In the genomic region with DNA sequence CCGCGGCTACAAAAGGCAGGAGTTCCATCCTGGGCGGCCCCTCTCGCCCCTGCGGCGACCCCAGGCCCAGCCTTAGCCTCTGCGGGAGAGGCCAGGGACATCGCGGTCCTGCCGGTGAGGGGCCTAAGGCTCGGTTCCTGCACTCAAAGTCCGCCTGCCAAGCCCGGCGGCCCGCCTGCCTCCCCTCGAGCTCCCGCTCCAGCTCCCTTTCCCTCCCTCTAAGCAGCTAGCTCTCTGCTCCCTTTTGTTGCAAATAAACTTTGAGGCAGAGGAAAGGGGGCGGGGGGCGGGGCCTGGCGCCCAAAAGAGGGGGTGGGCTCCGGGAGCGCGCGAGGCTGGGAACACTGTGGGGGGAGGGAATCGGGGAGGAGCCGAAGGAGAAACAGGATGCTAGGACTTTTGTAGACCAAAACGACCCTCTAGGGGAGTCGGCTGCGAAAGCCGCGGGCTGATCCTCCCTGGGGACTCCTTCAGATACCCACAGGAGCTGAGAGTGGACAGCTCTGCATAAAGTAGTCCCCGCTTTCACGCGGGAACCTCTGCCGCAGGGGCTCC, we compare ENCODE assay signal across 8 mouse cellular contexts. TPM values are rescaled to one million over a fixed set of nuclear protein-coding genes. Genes with fewer than 3 reads are reported as not detected.
DNase-seq lines count a peak whose midpoint lies in the region; ATAC-seq lines count a peak whose summit lies in the region.

A gene (minus strand): TSS at position 182 of the 555 bp plus-strand sequence.

- H3K36me3 ChIP-seq in hindbrain, embryonic 12.5 days: no peaks in the 10 kb centered on the region
- peaks cover 18% of the 10 kb centered on the region for H3K36me3 ChIP-seq in limb, embryonic 13.5 days

- WGBS in hindbrain, embryonic 12.5 days: 1% methylated on average over 35 of the region's 35 CpGs
- under 1% methylated on average over 35 of the region's 35 CpGs for WGBS in limb, embryonic 13.5 days

- peak within 1 kb of the TSS; percentile 65 for H3K9ac ChIP-seq in hindbrain, embryonic 12.5 days
- peak within 1 kb of the TSS; percentile 98 for H3K9ac ChIP-seq in limb, embryonic 13.5 days

- peak within 1 kb of the TSS; percentile 55 for H3K4me3 ChIP-seq in hindbrain, embryonic 12.5 days
- peak within 1 kb of the TSS; percentile 93 for H3K4me3 ChIP-seq in limb, embryonic 13.5 days

- peak; percentile 77 for ATAC-seq in hindbrain, embryonic 12.5 days (ENCODE audit: low FRiP score)
- peak; percentile 87 for ATAC-seq in limb, embryonic 13.5 days (ENCODE audit: low FRiP score, low read depth)

- H3K27me3 ChIP-seq in hindbrain, embryonic 12.5 days: peaks cover 9% of the 10 kb centered on the region
- H3K27me3 ChIP-seq in limb, embryonic 13.5 days: no peaks in the 10 kb centered on the region

- H3K27ac ChIP-seq in hindbrain, embryonic 12.5 days: peak within 1 kb of the TSS; percentile 78
- peak within 1 kb of the TSS; percentile 99 for H3K27ac ChIP-seq in limb, embryonic 13.5 days

- peaks cover 48% of the 10 kb centered on the region for H3K4me1 ChIP-seq in hindbrain, embryonic 12.5 days
- peaks cover 42% of the 10 kb centered on the region for H3K4me1 ChIP-seq in limb, embryonic 13.5 days

- peak within 1 kb of the TSS; percentile 57 for H3K4me2 ChIP-seq in hindbrain, embryonic 12.5 days (replicated peaks)
- H3K4me2 ChIP-seq in limb, embryonic 13.5 days (replicated peaks): peak within 1 kb of the TSS; percentile 99

- H3K9me3 ChIP-seq in hindbrain, embryonic 12.5 days (replicated peaks): no peaks in the 10 kb centered on the region
- no peaks in the 10 kb centered on the region for H3K9me3 ChIP-seq in limb, embryonic 13.5 days

- DNase-seq in kidney, adult 9 months: peak; percentile 56
- no peak for DNase-seq in kidney, adult 18-20 months
- DNase-seq in adrenal gland, postnatal 14 days: peak; percentile 66
- peak; percentile 90 for DNase-seq in forelimb bud, embryonic 11.5 days (ENCODE audit: low read depth, low spot score)
- DNase-seq in neural tube, embryonic 10.5 days (ENCODE audit: extremely low spot score, low spot score): peak; percentile 92
- DNase-seq in cerebellum, adult 9-11 months: no peak

RNA-seq across cellular contexts. Expression of the gene that starts here (rescaled TPM):
- total RNA-seq in adrenal gland, postnatal 14 days (2021): 43.9 and 47.2 TPM in 2 replicates
- 9.1 and 9.6 TPM in 2 replicates for polyA plus RNA-seq in hindbrain, embryonic 12.5 days (2016; fragmentation: Nextera tagmentation; extraction: Ambion mirVana)
- 7.9 and 8.0 TPM in 2 replicates for polyA plus RNA-seq in limb, embryonic 13.5 days (2015; fragmentation: Nextera tagmentation; extraction: Ambion mirVana)

Comparison
In these comparisons a context has a peak if more than half of its experiments do, and no peak if none do; other contexts are left out.
1. DNase-seq: peak in kidney, adult 9 months (single experiment), adrenal gland, postnatal 14 days (single experiment), forelimb bud, embryonic 11.5 days (single experiment) and neural tube, embryonic 10.5 days (single experiment); none in kidney, adult 18-20 months (single experiment) and cerebellum, adult 9-11 months (single experiment).